Comparison of ENCODE assay signal across 8 mouse cellular contexts in genomic region chr2:28523643-28524117, GRCm38 (mm10). TPM values are rescaled to one million over a fixed set of nuclear protein-coding genes. Genes with fewer than 3 reads are reported as not detected.
A peak's percentile ranks its signal among the peaks of the same experiment; 100 is the strongest.
DNase-seq lines count a peak whose midpoint lies in the region; ATAC-seq and TF ChIP-seq lines count a peak whose summit lies in the region.

No protein-coding gene starts in this region.

- peak; percentile 85 for DNase-seq in MEL (ENCODE audit: low read depth, low spot score)
- peak; percentile 85 for DNase-seq in cerebellum, adult 9-10 months
- peak; percentile 73 to 85 for DNase-seq in frontal cortex, postnatal 14 days (ENCODE audit: low spot score in 2 of 2)
- DNase-seq in hindbrain, embryonic 11.5 days (ENCODE audit: low spot score) = no peak
- peak; percentile 89 to 92 for DNase-seq in layer of hippocampus, postnatal 10 days (ENCODE audit: low spot score in 2 of 2)
- peak; percentile 96 for DNase-seq in lung, postnatal 0 days (ENCODE audit: low spot score)
- DNase-seq in retina, postnatal 1 day = peak; percentile 96

- H3K9me3 ChIP-seq in MEL (replicated peaks; ENCODE audit: insufficient read depth, low read length) = no peaks in the 10 kb centered on the region
- H3K9me3 ChIP-seq in hindbrain, embryonic 11.5 days (ENCODE audit: control insufficient read depth, low read length) = no peaks in the 10 kb centered on the region
- H3K9me3 ChIP-seq in lung, postnatal 0 days (ENCODE audit: low read length) = no peaks in the 10 kb centered on the region

- no peaks in the 10 kb centered on the region for H3K27me3 ChIP-seq in MEL (ENCODE audit: control insufficient read depth in 1 of 2, insufficient read depth in 2 of 2, low read length in 2 of 2)
- H3K27me3 ChIP-seq in hindbrain, embryonic 11.5 days (ENCODE audit: control insufficient read depth, insufficient read depth, low read length) = no peaks in the 10 kb centered on the region
- H3K27me3 ChIP-seq in lung, postnatal 0 days (replicated peaks; ENCODE audit: insufficient read depth, low read length) = no peaks in the 10 kb centered on the region

- H3K27ac ChIP-seq in MEL (ENCODE audit: control insufficient read depth, low read depth, low read length) = no peak overlapping the region
- peak overlapping the region; percentile 92; the same call in 1 of the 2 replicates for H3K27ac ChIP-seq in hindbrain, embryonic 11.5 days (ENCODE audit: low read depth, low read length)
- peak overlapping the region; percentile 76; the same call in 1 of the 2 replicates for H3K27ac ChIP-seq in lung, postnatal 0 days (ENCODE audit: low read length)

- peaks cover 0 to 3% of the 10 kb centered on the region in 2 experiments; a peak in 3 of 4 replicates for H3K4me1 ChIP-seq in MEL (ENCODE audit: control insufficient read depth in 1 of 2, insufficient read depth in 2 of 2, low read length in 2 of 2)
- H3K4me1 ChIP-seq in hindbrain, embryonic 11.5 days (replicated peaks; ENCODE audit: control insufficient read depth, insufficient read depth, low read length) = peaks cover 16% of the 10 kb centered on the region
- peaks cover 30% of the 10 kb centered on the region for H3K4me1 ChIP-seq in lung, postnatal 0 days (ENCODE audit: insufficient read depth, low read depth, low read length)

- no peak for TF ChIP-seq EP300 in MEL (IDR thresholded peaks at IDR 0.05; ENCODE audit: low read depth in 1 of 2, low read length in 2 of 2)
- 0 out of 2 replicates have a peak, but pooled peaks have one; percentile 24 for TF ChIP-seq EP300 in lung, postnatal 0 days (IDR thresholded peaks at IDR 0.05)

- no peaks in the 10 kb centered on the region for H3K79me2 ChIP-seq in MEL (ENCODE audit: control insufficient read depth, insufficient read depth, low read length, poor library complexity)

- no peak overlapping the region for H3K4me2 ChIP-seq in hindbrain, embryonic 11.5 days (replicated peaks; ENCODE audit: low read depth, low read length)
- H3K4me2 ChIP-seq in lung, postnatal 0 days (replicated peaks; ENCODE audit: low read depth, low read length) = no peak overlapping the region

- TF ChIP-seq CTCF in MEL (IDR thresholded peaks at IDR 0.05 in 2 of 3, conservative IDR thresholded peaks at IDR 0.05 in 1 of 3; ENCODE audit: control insufficient read depth in 1 of 3, insufficient read depth in 1 of 3, low read depth in 2 of 3, low read length in 3 of 3, poor library complexity in 1 of 3, severe bottlenecking in 1 of 3) = no peak
- no peak for TF ChIP-seq CTCF in lung, postnatal 0 days (IDR thresholded peaks at IDR 0.05)

- no peak overlapping the region for H3K9ac ChIP-seq in MEL (ENCODE audit: control insufficient read depth, low read depth, low read length, poor library complexity, severe bottlenecking)
- H3K9ac ChIP-seq in hindbrain, embryonic 11.5 days (ENCODE audit: low read depth, low read length) = no peak overlapping the region
- no peak overlapping the region for H3K9ac ChIP-seq in lung, postnatal 0 days (replicated peaks; ENCODE audit: low read depth)

- 21% methylated on average over 5 of the region's 5 CpGs for WGBS in hindbrain, embryonic 11.5 days
- WGBS in lung, postnatal 0 days = 17% methylated on average over 5 of the region's 5 CpGs

- TF ChIP-seq RAD21 in MEL (IDR thresholded peaks at IDR 0.05; ENCODE audit: low read depth, low read length) = no peak

- no peak overlapping the region for H3K4me3 ChIP-seq in MEL (ENCODE audit: control insufficient read depth in 1 of 2, insufficient read depth in 1 of 2, low read depth in 2 of 2, low read length in 2 of 2)
- H3K4me3 ChIP-seq in hindbrain, embryonic 11.5 days (ENCODE audit: low read depth, low read length) = no peak overlapping the region
- H3K4me3 ChIP-seq in lung, postnatal 0 days (ENCODE audit: low read depth, low read length) = no peak overlapping the region

- TF ChIP-seq POLR2A in MEL (IDR thresholded peaks at IDR 0.05; ENCODE audit: control insufficient read depth in 1 of 2, insufficient read depth in 1 of 2, low read depth in 1 of 2, low read length in 2 of 2, poor library complexity in 1 of 2) = no peak

- ATAC-seq in hindbrain, embryonic 11.5 days (ENCODE audit: low FRiP score) = no peak
- peak; percentile 80 for ATAC-seq in lung, postnatal 0 days
- no peak for ATAC-seq in activated CD4-positive, CD25-positive, alpha-beta regulatory T cell, adult 4 months

- peaks cover 0 to 2% of the 10 kb centered on the region in 2 experiments; a peak in 1 of 4 replicates for H3K36me3 ChIP-seq in MEL (ENCODE audit: control insufficient read depth in 1 of 2, insufficient read depth in 2 of 2, low read length in 2 of 2)
- H3K36me3 ChIP-seq in hindbrain, embryonic 11.5 days (ENCODE audit: control insufficient read depth, insufficient read depth, low read length) = no peaks in the 10 kb centered on the region
- H3K36me3 ChIP-seq in lung, postnatal 0 days (ENCODE audit: insufficient read depth, low read length) = no peaks in the 10 kb centered on the region

TF ChIP-seq in MEL, 35 proteins besides CTCF, POLR2A, EP300 and RAD21:
- TF ChIP-seq CHD2 (IDR thresholded peaks at IDR 0.05; ENCODE audit: low read length) (peak; percentile 11; the same call in 1 of the 2 replicates), NELFE (IDR thresholded peaks at IDR 0.05; ENCODE audit: low read depth, low read length) (no peak), POLR2AphosphoS5 (IDR thresholded peaks at IDR 0.05; ENCODE audit: borderline replicate concordance, low read depth, low read length) (no peak), USF1 (IDR thresholded peaks at IDR 0.05; ENCODE audit: low read depth, low read length) (no peak), ELF1 (IDR thresholded peaks at IDR 0.05; ENCODE audit: low read depth, low read length) (no peak)

RNA-seq across cellular contexts. Expression of gene Ralgds, which starts 10.8 kb away (rescaled TPM):
- total RNA-seq in MEL (2012; rRNA removed) = 4.7 and 5.0 TPM in 2 replicates
- 10 to 100 TPM in 1 of 2 experiments, not detected in 1; 11.0 TPM for polyA plus RNA-seq in MEL (2012; ENCODE audit: insufficient read depth in 1 of 2, insufficient read length in 2 of 2, low read depth in 1 of 2, low replicate concordance in 2 of 2, missing spikeins in 1 of 2)
- 55.9 and 63.0 TPM in 2 replicates for polyA plus RNA-seq in hindbrain, embryonic 11.5 days (2014; fragmentation: Nextera tagmentation; extraction: Ambion mirVana)
- 100 to 1,000 TPM; 155 to 158 TPM for total RNA-seq in layer of hippocampus, postnatal 10 days (2021)
- 24.4 and 29.1 TPM in 2 replicates for polyA plus RNA-seq in lung, postnatal 0 days (2015; fragmentation: Nextera tagmentation; extraction: Ambion mirVana)
- polyA plus RNA-seq in activated CD4-positive, CD25-positive, alpha-beta regulatory T cell, adult 4 months (2017; shearing (Covaris generic)) = 1 to 10 TPM; 7.4 to 8.3 TPM

RNA-seq across cellular contexts. Expression of gene Gm10134, which starts 17.8 kb away (rescaled TPM):
- total RNA-seq in MEL (2012; rRNA removed) = not detected in 2 replicates
- not detected for polyA plus RNA-seq in MEL (2012; ENCODE audit: insufficient read depth in 1 of 2, insufficient read length in 2 of 2, low read depth in 1 of 2, low replicate concordance in 2 of 2, missing spikeins in 1 of 2)
- 0.73 TPM in 1 of 2 replicates, not detected in the other for polyA plus RNA-seq in hindbrain, embryonic 11.5 days (2014; fragmentation: Nextera tagmentation; extraction: Ambion mirVana)
- 1 to 10 TPM in 1 of 2 experiments, not detected in 1; 1.2 TPM for total RNA-seq in layer of hippocampus, postnatal 10 days (2021)
- polyA plus RNA-seq in lung, postnatal 0 days (2015; fragmentation: Nextera tagmentation; extraction: Ambion mirVana) = 5.8 and 6.1 TPM in 2 replicates
- not detected for polyA plus RNA-seq in activated CD4-positive, CD25-positive, alpha-beta regulatory T cell, adult 4 months (2017; shearing (Covaris generic))

RNA-seq across cellular contexts. Expression of gene Gbgt1, which starts 27.0 kb away (rescaled TPM):
- not detected in 2 replicates for total RNA-seq in MEL (2012; rRNA removed)
- polyA plus RNA-seq in MEL (2012; ENCODE audit: insufficient read depth in 1 of 2, insufficient read length in 2 of 2, low read depth in 1 of 2, low replicate concordance in 2 of 2, missing spikeins in 1 of 2) = under 1 TPM in 1 of 2 experiments, not detected in 1; 0.11 TPM
- 0.38 and 1.1 TPM in 2 replicates for polyA plus RNA-seq in hindbrain, embryonic 11.5 days (2014; fragmentation: Nextera tagmentation; extraction: Ambion mirVana)
- 1 to 10 TPM; 1.2 to 1.9 TPM for total RNA-seq in layer of hippocampus, postnatal 10 days (2021)
- polyA plus RNA-seq in lung, postnatal 0 days (2015; fragmentation: Nextera tagmentation; extraction: Ambion mirVana) = 1.2 and 1.4 TPM in 2 replicates
- polyA plus RNA-seq in activated CD4-positive, CD25-positive, alpha-beta regulatory T cell, adult 4 months (2017; shearing (Covaris generic)) = not detected

RNA-seq across cellular contexts. Expression of gene Cel, which starts 39.5 kb away (rescaled TPM):
- total RNA-seq in MEL (2012; rRNA removed) = not detected in 2 replicates
- polyA plus RNA-seq in MEL (2012; ENCODE audit: insufficient read depth in 1 of 2, insufficient read length in 2 of 2, low read depth in 1 of 2, low replicate concordance in 2 of 2, missing spikeins in 1 of 2) = not detected
- polyA plus RNA-seq in hindbrain, embryonic 11.5 days (2014; fragmentation: Nextera tagmentation; extraction: Ambion mirVana) = not detected in 2 replicates
- total RNA-seq in layer of hippocampus, postnatal 10 days (2021) = not detected
- 0.46 TPM in 1 of 2 replicates, not detected in the other for polyA plus RNA-seq in lung, postnatal 0 days (2015; fragmentation: Nextera tagmentation; extraction: Ambion mirVana)
- not detected for polyA plus RNA-seq in activated CD4-positive, CD25-positive, alpha-beta regulatory T cell, adult 4 months (2017; shearing (Covaris generic))

RNA-seq across cellular contexts. Expression of gene Mrps2, which starts 55.8 kb away (rescaled TPM):
- total RNA-seq in MEL (2012; rRNA removed) = 26.5 and 30.5 TPM in 2 replicates
- polyA plus RNA-seq in MEL (2012; ENCODE audit: insufficient read depth in 1 of 2, insufficient read length in 2 of 2, low read depth in 1 of 2, low replicate concordance in 2 of 2, missing spikeins in 1 of 2) = 10 to 100 TPM; 70.3 to 71.4 TPM
- polyA plus RNA-seq in hindbrain, embryonic 11.5 days (2014; fragmentation: Nextera tagmentation; extraction: Ambion mirVana) = 62.8 and 66.4 TPM in 2 replicates
- total RNA-seq in layer of hippocampus, postnatal 10 days (2021) = 10 to 100 TPM; 37.2 to 37.4 TPM
- polyA plus RNA-seq in lung, postnatal 0 days (2015; fragmentation: Nextera tagmentation; extraction: Ambion mirVana) = 20.8 and 21.8 TPM in 2 replicates
- polyA plus RNA-seq in activated CD4-positive, CD25-positive, alpha-beta regulatory T cell, adult 4 months (2017; shearing (Covaris generic)) = 10 to 100 TPM; 15.7 to 17.2 TPM
